Mouse (Mus musculus) monocyte, adult 5-6 weeks (primary cell): ENCODE measurements around the gene Mecom. TPM values are rescaled to one million over a fixed set of nuclear protein-coding genes. Genes with fewer than 3 reads are reported as not detected.

Source experiments
- ATAC-seq: fragments of 153-309, 156-312 bp; replicated peaks from 2 replicates; pipeline ENCODE4 v1.8.0; 2017; ENCODE audit warnings: mild to moderate bottlenecking; ENCODE audit not compliant: low TSS enrichment, insufficient number of reproducible peaks, severe bottlenecking, poor library complexity, low FRiP score
- total RNA-seq: library from RNA; stranded (forward); fragments of 200-1000, 200-491, 200-594 nt; gene quantifications from 3 replicates; pipeline ENCODE4 v1.2.3, GENCODE M21; 2017

The Mecom gene
- total RNA-seq, 1 experiment from 2014 or later, result not detected

DNA sequence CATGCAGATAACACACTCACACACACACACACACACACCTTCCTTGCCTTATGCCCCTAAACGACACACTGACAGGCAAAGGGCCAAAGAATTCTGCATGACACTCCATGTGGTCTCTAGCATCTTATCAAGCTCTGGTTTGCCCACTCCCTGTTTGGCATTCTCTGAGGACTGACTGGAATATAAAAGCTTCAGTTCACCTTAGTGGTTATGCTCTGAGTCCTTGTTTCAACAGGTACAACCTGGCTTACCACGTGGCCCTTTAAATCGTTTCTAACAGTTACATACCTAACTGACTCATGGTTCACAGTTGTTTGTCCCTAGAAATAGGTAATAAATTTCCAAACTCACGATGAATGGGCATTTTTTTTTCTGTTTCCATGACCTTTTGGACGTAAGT is 499.0 kb downstream of the Mecom start:
- ATAC-seq, result no peak

GRCm38 (mm10) chr3:30048157-30048556 is 499.7 kb downstream of the Mecom start:
- no peak for ATAC-seq

DNA sequence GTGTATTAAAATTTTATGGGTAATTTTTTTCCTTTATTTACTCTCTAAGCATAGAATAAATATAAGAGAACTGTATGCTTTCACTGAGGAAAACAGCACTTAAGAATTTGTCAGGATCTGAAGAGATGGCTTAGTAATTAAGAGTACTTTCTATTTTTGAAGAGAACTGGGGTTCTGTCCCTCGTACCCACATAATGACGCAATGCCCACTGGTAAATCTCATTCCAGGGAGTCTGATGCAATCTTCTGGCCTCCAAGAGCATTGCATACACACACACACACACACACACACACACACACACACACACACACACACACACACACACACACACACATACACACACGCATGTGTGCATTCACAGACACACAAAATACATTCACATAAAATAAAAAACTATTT is 504.3 kb downstream of the Mecom start:
- no peak for ATAC-seq

DNA sequence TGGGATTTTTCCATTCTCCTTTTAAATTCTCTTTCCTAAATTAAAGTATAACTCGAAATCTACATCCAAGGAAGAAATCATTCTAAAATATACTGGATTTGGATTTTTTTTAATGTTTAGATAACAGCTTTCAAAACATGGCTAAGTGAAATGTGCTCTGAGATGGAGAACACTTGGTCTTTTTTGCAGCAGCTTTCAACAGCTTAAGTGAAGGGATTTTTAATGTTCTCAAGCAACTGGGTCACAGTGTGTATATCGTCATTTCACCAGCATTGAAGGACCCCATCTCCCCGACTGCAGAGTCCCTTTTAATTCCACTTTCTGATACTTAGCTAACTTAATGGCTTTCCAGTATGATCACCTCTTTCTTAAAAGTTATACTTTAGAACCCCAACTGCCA is 509.3 kb downstream of the Mecom start:
- ATAC-seq, result no peak

DNA sequence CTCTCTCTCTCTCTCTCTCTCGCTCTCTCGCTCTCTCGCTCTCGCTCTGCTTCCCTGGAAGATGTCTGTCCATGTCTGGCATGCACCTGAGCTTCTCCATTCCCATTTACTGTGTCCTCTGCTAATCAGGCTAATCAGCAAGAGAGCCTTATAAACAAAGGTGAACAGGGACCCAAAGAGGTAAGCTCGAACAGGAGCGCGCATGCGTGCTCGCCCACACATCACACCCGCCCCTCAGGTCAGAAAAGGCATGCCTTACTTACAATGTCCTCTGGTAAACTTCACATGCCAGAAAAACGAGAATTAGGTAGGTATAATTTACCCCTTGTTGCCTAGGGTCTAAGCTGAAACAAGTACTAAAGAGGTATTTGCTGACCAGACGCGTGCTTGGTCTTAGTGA is 527.8 kb downstream of the Mecom start:
- no peak for ATAC-seq

- ATAC-seq, result no peak
Measured at GRCm38 (mm10) chr3:30019411-30019810, 528.4 kb downstream of the Mecom start.

GRCm38 (mm10) chr3:30018202-30018601 is 529.6 kb downstream of the Mecom start:
- ATAC-seq, result no peak

DNA sequence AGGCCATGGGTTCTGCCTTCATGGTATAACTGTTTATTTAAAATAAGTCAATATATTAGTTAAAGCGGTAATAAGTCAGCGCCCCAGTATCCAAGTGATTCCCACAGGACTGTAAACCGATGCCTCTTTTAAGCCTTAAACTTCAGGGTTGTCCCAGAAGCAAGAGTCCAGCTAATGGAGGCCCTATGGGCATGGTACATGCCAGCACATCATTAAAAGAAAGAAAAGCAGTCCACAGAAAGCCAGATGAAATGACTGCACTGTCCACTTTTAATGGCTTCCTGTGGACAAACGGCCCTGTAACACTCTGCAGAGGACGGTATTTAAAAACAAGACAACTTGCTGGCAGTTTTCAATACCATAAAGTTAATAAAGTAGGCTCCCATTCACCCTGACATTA is 531.0 kb downstream of the Mecom start:
- no peak for ATAC-seq

DNA sequence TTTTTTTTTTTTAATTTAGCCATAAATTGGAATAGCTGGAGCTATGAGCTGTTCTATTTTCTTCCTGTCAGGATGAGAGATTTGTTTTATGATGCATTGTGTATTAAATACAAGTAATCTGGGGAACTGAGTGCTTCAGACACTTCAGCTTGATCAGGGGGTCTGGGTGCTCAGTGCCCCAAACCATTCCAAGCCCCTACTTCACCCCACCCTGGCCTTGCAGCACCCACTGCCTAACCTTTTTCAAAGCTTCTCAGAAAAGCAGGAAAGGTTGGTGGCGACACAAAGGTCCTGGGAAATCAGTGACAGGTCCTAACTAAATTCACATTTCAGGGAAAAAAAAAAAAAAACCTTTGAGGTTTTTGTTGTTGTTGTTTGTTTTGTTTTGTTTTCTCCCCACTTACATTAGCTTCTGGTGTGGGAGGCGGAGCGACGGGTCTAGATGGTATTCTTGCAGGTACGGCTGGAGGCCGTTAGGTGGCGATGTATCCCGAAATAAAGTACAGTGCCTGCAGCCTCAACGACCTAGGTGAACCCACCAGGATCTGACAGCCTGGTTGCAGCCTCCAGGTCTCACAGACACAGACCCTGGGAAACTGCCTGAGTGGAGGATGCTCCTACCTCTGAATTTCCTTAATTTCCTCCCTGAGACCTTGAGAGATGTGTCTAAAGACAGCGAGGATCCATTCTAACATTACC is 532.7 kb downstream of the Mecom start:
- ATAC-seq, result no peak

GRCm38 (mm10) chr3:30014279-30014678 is 533.5 kb downstream of the Mecom start:
- ATAC-seq, result no peak

- no peak for ATAC-seq
Measured at GRCm38 (mm10) chr3:30013416-30013815, 534.4 kb downstream of the Mecom start.

DNA sequence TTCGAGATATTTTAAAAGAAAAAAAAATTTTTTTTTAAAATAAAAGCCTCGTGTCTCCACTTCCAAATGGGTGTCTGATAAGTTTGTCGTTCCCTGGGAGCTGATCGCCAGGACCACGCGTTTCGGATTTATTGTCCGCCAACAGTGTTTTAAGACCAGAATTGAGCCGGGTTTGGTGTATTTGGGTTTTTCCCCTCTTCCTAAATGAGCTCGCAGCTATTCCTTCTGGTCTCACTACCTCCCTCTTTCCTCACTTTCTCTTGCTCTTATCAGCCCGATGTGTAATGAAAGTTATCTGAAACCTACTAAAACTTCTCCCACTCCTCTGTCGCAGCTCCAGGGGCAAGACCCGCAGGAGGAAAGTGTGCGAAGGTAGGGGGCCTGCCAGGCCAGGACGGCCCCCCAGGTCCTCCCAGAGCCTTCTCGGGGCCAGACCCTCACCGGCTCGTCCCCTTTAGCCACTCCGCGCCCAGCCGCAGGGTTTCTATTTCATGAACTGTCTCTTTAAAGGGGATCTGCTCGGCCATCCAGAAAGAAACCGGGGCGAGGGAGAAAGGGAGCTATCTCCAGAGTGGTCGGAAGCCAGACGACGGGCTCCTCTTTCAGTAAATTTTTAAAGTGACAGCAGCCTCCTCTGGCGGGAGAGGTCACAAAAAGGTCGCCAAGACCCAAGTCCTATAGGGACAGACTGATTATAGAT is 535.0 kb downstream of the Mecom start:
- ATAC-seq, result no peak

DNA sequence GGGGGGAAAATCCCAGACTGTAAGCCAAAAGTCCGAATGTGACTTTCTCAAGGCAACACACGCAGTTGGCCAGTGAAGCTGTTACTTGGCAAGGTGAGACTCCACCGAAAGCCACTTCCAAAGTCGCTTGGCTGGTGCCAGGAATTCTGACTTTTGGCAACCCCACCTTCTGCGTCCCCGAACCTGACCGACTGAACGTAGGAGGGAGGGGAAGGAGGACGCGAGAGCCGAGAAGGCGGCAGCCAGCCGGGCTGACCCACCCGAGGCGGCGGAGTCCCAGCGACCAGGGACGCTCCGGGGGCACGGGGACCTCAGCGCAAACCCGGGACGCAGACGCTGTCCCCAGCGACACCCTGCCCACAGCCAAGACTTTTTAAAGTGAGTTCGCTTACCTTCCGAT is 535.7 kb downstream of the Mecom start:
- ATAC-seq, result no peak

DNA sequence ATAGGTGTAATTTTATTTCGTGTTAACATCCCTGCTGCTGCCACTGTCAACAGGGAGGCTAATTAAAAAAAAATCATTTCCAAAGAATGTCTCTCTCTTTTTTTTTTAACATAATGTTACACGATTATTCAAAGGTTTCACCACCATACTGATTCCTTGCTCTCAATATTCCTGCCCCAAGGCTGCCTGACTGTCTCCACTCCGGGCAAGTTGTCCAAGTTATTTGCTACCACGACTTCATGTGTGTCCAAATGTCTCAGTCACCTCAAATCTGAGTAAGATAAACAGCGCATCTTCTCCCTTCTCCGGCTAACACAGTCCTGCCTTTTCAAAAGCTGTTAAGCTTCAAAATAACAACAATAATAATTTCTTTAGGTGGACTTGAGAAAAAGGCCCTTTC is 536.1 kb downstream of the Mecom start:
- ATAC-seq, result no peak

- no peak for ATAC-seq
Measured at GRCm38 (mm10) chr3:30010889-30011288, 536.9 kb downstream of the Mecom start.

GRCm38 (mm10) chr3:30009596-30009995 is 538.2 kb downstream of the Mecom start:
- ATAC-seq, result no peak

GRCm38 (mm10) chr3:30004888-30005405 is 542.9 kb downstream of the Mecom start:
- ATAC-seq, result no peak

DNA sequence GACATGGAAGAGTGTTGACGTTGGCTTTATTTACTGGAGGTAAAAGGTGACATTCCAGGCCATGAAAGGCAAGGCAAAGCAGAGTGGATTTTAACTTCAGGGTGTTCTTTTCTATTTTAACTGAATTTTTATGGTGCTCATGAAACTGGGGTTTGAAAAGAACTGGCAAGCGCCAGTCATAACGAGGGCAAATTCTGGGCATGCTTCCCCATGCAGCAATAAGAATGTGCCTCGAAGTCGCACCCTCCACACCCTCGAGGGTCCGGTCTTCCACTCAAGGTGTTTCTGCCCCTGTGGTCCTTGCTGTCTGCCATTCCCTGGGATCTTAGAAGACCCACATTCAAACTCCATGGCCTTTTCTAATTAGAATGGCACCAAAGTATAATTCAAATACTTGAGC is 547.5 kb downstream of the Mecom start:
- ATAC-seq, result no peak

DNA sequence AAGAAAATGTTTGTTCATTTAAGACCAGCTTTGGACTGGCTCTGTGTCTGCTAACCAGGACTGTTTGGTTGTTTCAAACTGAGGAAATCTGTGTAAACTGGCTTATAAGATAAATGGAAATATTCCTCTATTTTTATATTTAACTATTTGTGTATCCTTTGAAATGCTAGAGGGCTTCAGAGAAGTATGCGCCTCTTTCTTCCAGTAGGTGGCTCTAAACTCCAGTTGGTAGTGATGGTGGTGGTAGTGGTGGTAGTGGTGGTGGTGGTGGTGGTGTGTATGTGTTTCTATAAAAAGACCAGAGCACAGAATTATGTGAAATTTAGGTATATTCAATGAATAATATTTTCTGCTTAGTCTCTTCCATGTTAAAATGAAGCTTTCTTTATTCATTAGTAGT is 548.8 kb downstream of the Mecom start:
- ATAC-seq, result no peak

- no peak for ATAC-seq
Measured at GRCm38 (mm10) chr3:29997068-29997467, 550.7 kb downstream of the Mecom start.
